Mouse (Mus musculus) heart, embryonic 12.5 days (tissue): ENCODE results near the gene Ate1. TPM values are rescaled to one million over a fixed set of nuclear protein-coding genes. Genes with fewer than 3 reads are reported as not detected.

Experiments used
- ATAC-seq: fragments of 200-750 bp; cut with Nextera tagmentation; 2 replicates; pipeline ENCODE4 v1.8.0; 2017; ENCODE audit warnings: moderate TSS enrichment, moderate library complexity; ENCODE audit not compliant: insufficient number of reproducible peaks, low FRiP score
- H3K27ac ChIP-seq: fragments of 300-500 bp; sonication (generic); 2 replicates; pipeline ENCODE4 v1.5.1; 2016; ENCODE audit warnings: mild to moderate bottlenecking, moderate library complexity; ENCODE audit not compliant: poor library complexity, severe bottlenecking
- H3K27me3 ChIP-seq: fragments of 300-500 bp; sonication (generic); replicated peaks from 2 replicates; pipeline ENCODE4 v1.6.1; 2016; ENCODE audit warnings: mild to moderate bottlenecking, moderate library complexity
- H3K36me3 ChIP-seq: fragments of 300-500 bp; sonication (generic); 2 replicates; pipeline ENCODE4 v1.6.1; 2016; ENCODE audit warnings: mild to moderate bottlenecking, moderate library complexity
- H3K4me1 ChIP-seq: fragments of 300-500 bp; sonication (generic); replicated peaks from 2 replicates; pipeline ENCODE4 v1.6.1; 2016; ENCODE audit warnings: mild to moderate bottlenecking
- H3K4me2 ChIP-seq: fragments of 300-500 bp; sonication (generic); 2 replicates; pipeline ENCODE4 v1.6.1; 2016; ENCODE audit warnings: mild to moderate bottlenecking, moderate library complexity
- H3K4me3 ChIP-seq: fragments of 300-500 bp; sonication (generic); 2 replicates; pipeline ENCODE4 v1.5.1; 2016; ENCODE audit warnings: mild to moderate bottlenecking
- H3K9ac ChIP-seq: fragments of 300-500 bp; sonication (generic); 2 replicates; pipeline ENCODE4 v1.6.1; 2016; ENCODE audit warnings: mild to moderate bottlenecking, moderate library complexity
- H3K9me3 ChIP-seq: fragments of 300-500 bp; sonication (generic); replicated peaks from 2 replicates; pipeline ENCODE4 v1.6.1; 2016; ENCODE audit warnings: mild to moderate bottlenecking, moderate library complexity
- WGBS: fragments of 180-500 bp; shearing (Covaris S2); methylation state at CpG from one replicate; pipeline ENCODE4 v1.1.7; 2016; 5-methylcytosine and 5-hydroxymethylcytosine counted together
- polyA plus RNA-seq: library from polyadenylated mRNA; unstranded; fragments of >200 nt; fragmentation: Nextera tagmentation; extraction: Ambion mirVana; gene quantifications from 2 replicates; pipeline ENCODE4 v1.2.1, GENCODE M21; 2016

Gene Ate1
- polyA plus RNA-seq, 1 experiment from 2014 or later, result 62.8 TPM

- peaks cover 24% of the 10 kb centered on the region; the same call in 1 of the 2 replicates for H3K36me3 ChIP-seq
- H3K4me3 ChIP-seq, result no peak overlapping the region
- H3K9ac ChIP-seq, result no peak overlapping the region
- no peaks in the 10 kb centered on the region for H3K27me3 ChIP-seq
- 35% methylated on average over 2 of the region's 2 CpGs for WGBS
- no peaks in the 10 kb centered on the region for H3K4me1 ChIP-seq
- H3K4me2 ChIP-seq, result no peak overlapping the region
- H3K27ac ChIP-seq, result no peak overlapping the region
- H3K9me3 ChIP-seq, result no peaks in the 10 kb centered on the region
- ATAC-seq, result 0 out of 2 replicates have a peak, but pooled peaks have one; percentile 69
Measured at GRCm38 (mm10) chr7:130475970-130476369, 44.2 kb downstream of the Ate1 start.

- no peak overlapping the region for H3K4me3 ChIP-seq
- H3K27me3 ChIP-seq, result no peaks in the 10 kb centered on the region
- H3K36me3 ChIP-seq, result peaks cover 9% of the 10 kb centered on the region; the same call in 1 of the 2 replicates
- no peaks in the 10 kb centered on the region for H3K9me3 ChIP-seq
- H3K9ac ChIP-seq, result no peak overlapping the region
- 79% methylated on average over 3 of the region's 3 CpGs for WGBS
- H3K27ac ChIP-seq, result no peak overlapping the region
- H3K4me1 ChIP-seq, result no peaks in the 10 kb centered on the region
- no peak overlapping the region for H3K4me2 ChIP-seq
- ATAC-seq, result no peak
Measured at GRCm38 (mm10) chr7:130473881-130474280, 46.3 kb downstream of the Ate1 start.

GRCm38 (mm10) chr7:130472683-130473082, 47.5 kb downstream of the Ate1 start:
- H3K36me3 ChIP-seq, result peaks cover 9% of the 10 kb centered on the region; the same call in 1 of the 2 replicates
- WGBS, result 86% methylated on average over 6 of the region's 6 CpGs
- no peak overlapping the region for H3K9ac ChIP-seq
- no peaks in the 10 kb centered on the region for H3K27me3 ChIP-seq
- no peak overlapping the region for H3K4me3 ChIP-seq
- no peak for ATAC-seq
- H3K4me1 ChIP-seq, result 0 out of 2 replicates have a peak, but pooled peaks cover 2% of the 10 kb centered on the region
- H3K4me2 ChIP-seq, result no peak overlapping the region
- H3K27ac ChIP-seq, result no peak overlapping the region
- no peaks in the 10 kb centered on the region for H3K9me3 ChIP-seq

- no peak overlapping the region for H3K27ac ChIP-seq
- H3K36me3 ChIP-seq, result peaks cover 10% of the 10 kb centered on the region
- peaks cover 7% of the 10 kb centered on the region for H3K4me1 ChIP-seq
- no peak overlapping the region for H3K4me2 ChIP-seq
- 67% methylated on average over 6 of the region's 6 CpGs for WGBS
- ATAC-seq, result no peak
- no peaks in the 10 kb centered on the region for H3K9me3 ChIP-seq
- H3K4me3 ChIP-seq, result no peak overlapping the region
- no peaks in the 10 kb centered on the region for H3K27me3 ChIP-seq
- H3K9ac ChIP-seq, result no peak overlapping the region
Measured at GRCm38 (mm10) chr7:130471045-130471444, 49.1 kb downstream of the Ate1 start.

GRCm38 (mm10) chr7:130455587-130456246, 64.5 kb downstream of the Ate1 start:
- Histone ChIP-seq H3K9ac (no peak overlapping the region), H3K27me3 (no peaks in the 10 kb centered on the region), H3K4me3 (no peak overlapping the region), H3K36me3 (peaks cover 54% of the 10 kb centered on the region), H3K9me3 (no peaks in the 10 kb centered on the region), H3K4me1 (peaks cover 10% of the 10 kb centered on the region), H3K4me2 (no peak overlapping the region), H3K27ac (peak overlapping the region; percentile 31; the same call in 1 of the 2 replicates)
- no peak for ATAC-seq
- WGBS, result 72% methylated on average over 4 of the region's 4 CpGs

GRCm38 (mm10) chr7:130454226-130454625, 65.9 kb downstream of the Ate1 start:
- H3K9ac ChIP-seq, result no peak overlapping the region
- no peak overlapping the region for H3K27ac ChIP-seq
- H3K4me2 ChIP-seq, result no peak overlapping the region
- H3K4me1 ChIP-seq, result peaks cover 10% of the 10 kb centered on the region
- WGBS, result 78% methylated on average over 3 of the region's 3 CpGs
- H3K36me3 ChIP-seq, result peaks cover 54% of the 10 kb centered on the region
- H3K4me3 ChIP-seq, result no peak overlapping the region
- H3K27me3 ChIP-seq, result no peaks in the 10 kb centered on the region
- no peak for ATAC-seq
- H3K9me3 ChIP-seq, result no peaks in the 10 kb centered on the region

- Histone ChIP-seq H3K4me3 (no peak overlapping the region), H3K27me3 (no peaks in the 10 kb centered on the region), H3K9ac (no peak overlapping the region), H3K27ac (no peak overlapping the region), H3K36me3 (0 out of 2 replicates have a peak, but pooled peaks cover 3% of the 10 kb centered on the region), H3K4me1 (0 out of 2 replicates have a peak, but pooled peaks cover 2% of the 10 kb centered on the region), H3K4me2 (no peak overlapping the region), H3K9me3 (no peaks in the 10 kb centered on the region)
- WGBS, result 91% methylated on average over 5 of the region's 5 CpGs
- no peak for ATAC-seq
Measured at GRCm38 (mm10) chr7:130435776-130436175, 84.4 kb downstream of the Ate1 start.

- WGBS, result 81% methylated on average over 2 of the region's 2 CpGs
- H3K36me3 ChIP-seq, result no peaks in the 10 kb centered on the region
- H3K9me3 ChIP-seq, result no peaks in the 10 kb centered on the region
- peaks cover 6% of the 10 kb centered on the region; the same call in 1 of the 2 replicates for H3K4me1 ChIP-seq
- no peak overlapping the region for H3K4me3 ChIP-seq
- no peak overlapping the region for H3K4me2 ChIP-seq
- no peak overlapping the region for H3K9ac ChIP-seq
- no peak for ATAC-seq
- no peaks in the 10 kb centered on the region for H3K27me3 ChIP-seq
- H3K27ac ChIP-seq, result no peak overlapping the region
Measured at GRCm38 (mm10) chr7:130432141-130432540, 88.0 kb downstream of the Ate1 start.

- Histone ChIP-seq H3K27me3 (no peaks in the 10 kb centered on the region), H3K27ac (peak overlapping the region; percentile 45), H3K9ac (no peak overlapping the region; the same call in 1 of the 2 replicates), H3K4me3 (no peak overlapping the region), H3K4me2 (peak overlapping the region; percentile 43), H3K4me1 (peaks cover 9% of the 10 kb centered on the region), H3K36me3 (no peaks in the 10 kb centered on the region), H3K9me3 (no peaks in the 10 kb centered on the region)
- peak; percentile 33; the same call in 1 of the 2 replicates for ATAC-seq
- 8% methylated on average over 5 of the region's 5 CpGs for WGBS
Measured at GRCm38 (mm10) chr7:130426586-130426985, 93.6 kb downstream of the Ate1 start.

GRCm38 (mm10) chr7:130425991-130426390, 94.2 kb downstream of the Ate1 start:
- Histone ChIP-seq H3K9ac (no peak overlapping the region), H3K36me3 (no peaks in the 10 kb centered on the region), H3K4me2 (no peak overlapping the region), H3K27ac (no peak overlapping the region), H3K27me3 (no peaks in the 10 kb centered on the region), H3K4me1 (peaks cover 9% of the 10 kb centered on the region), H3K4me3 (no peak overlapping the region), H3K9me3 (no peaks in the 10 kb centered on the region)
- WGBS, result 58% methylated on average over 2 of the region's 2 CpGs
- no peak for ATAC-seq

GRCm38 (mm10) chr7:130419961-130420360, 100.2 kb downstream of the Ate1 start:
- Histone ChIP-seq H3K9me3 (no peaks in the 10 kb centered on the region), H3K9ac (no peak overlapping the region), H3K27ac (peak overlapping the region; percentile 54; the same call in 1 of the 2 replicates), H3K4me1 (peaks cover 4% of the 10 kb centered on the region), H3K36me3 (peaks cover 6% of the 10 kb centered on the region; the same call in 1 of the 2 replicates), H3K4me3 (no peak overlapping the region), H3K27me3 (no peaks in the 10 kb centered on the region), H3K4me2 (no peak overlapping the region)
- ATAC-seq, result no peak
- 70% methylated on average over 1 of the region's 1 CpGs for WGBS
